Mouse (Mus musculus) neural tube, embryonic 15.5 days (tissue): ENCODE data around the gene Dock8. TPM values are rescaled to one million over a fixed set of nuclear protein-coding genes. Genes with fewer than 3 reads are reported as not detected.

Source experiments
- ATAC-seq: fragments of 200-750 bp; cut with Nextera tagmentation; 2 replicates; pipeline ENCODE4 v1.8.0; 2017; ENCODE audit warnings: mild to moderate bottlenecking, moderate TSS enrichment, moderate library complexity; ENCODE audit not compliant: low FRiP score
- H3K27ac ChIP-seq: fragments of 300-500 bp; sonication (generic); replicated peaks from 2 replicates; pipeline ENCODE4 v1.5.1; 2015; ENCODE audit warnings: mild to moderate bottlenecking, inconsistent platforms
- H3K27me3 ChIP-seq: fragments of 300-500 bp; sonication (generic); replicated peaks from 2 replicates; pipeline ENCODE4 v1.6.1; 2015; ENCODE audit warnings: inconsistent platforms
- H3K36me3 ChIP-seq: fragments of 300-500 bp; sonication (generic); 2 replicates; pipeline ENCODE4 v1.6.1; 2015; ENCODE audit warnings: inconsistent platforms
- H3K4me1 ChIP-seq: fragments of 300-500 bp; sonication (generic); 2 replicates; pipeline ENCODE4 v1.6.1; 2015; ENCODE audit warnings: inconsistent platforms
- H3K4me2 ChIP-seq: fragments of 300-500 bp; sonication (generic); 2 replicates; pipeline ENCODE4 v1.6.1; 2015; ENCODE audit warnings: inconsistent platforms, mild to moderate bottlenecking, moderate library complexity
- H3K4me3 ChIP-seq: fragments of 300-500 bp; sonication (generic); replicated peaks from 2 replicates; pipeline ENCODE4 v1.5.1; 2015; ENCODE audit warnings: mild to moderate bottlenecking, inconsistent platforms
- H3K9ac ChIP-seq: fragments of 300-500 bp; sonication (generic); replicated peaks from 2 replicates; pipeline ENCODE4 v1.6.1; 2015; ENCODE audit warnings: mild to moderate bottlenecking, inconsistent platforms
- H3K9me3 ChIP-seq: fragments of 300-500 bp; sonication (generic); replicated peaks from 2 replicates; pipeline ENCODE4 v1.6.1; 2016; ENCODE audit warnings: inconsistent platforms
- WGBS: fragments of 180-500 bp; shearing (Covaris S2); methylation state at CpG from one replicate; pipeline ENCODE4 v1.1.7; 2015; ENCODE audit warnings: mixed read lengths; 5-methylcytosine and 5-hydroxymethylcytosine counted together
- polyA plus RNA-seq: library from polyadenylated mRNA; unstranded; fragments of >200 nt; fragmentation: Nextera tagmentation; extraction: Ambion mirVana; gene quantifications from 2 replicates; pipeline ENCODE4 v1.2.1, GENCODE M21; 2015

Dock8 gene
- polyA plus RNA-seq, 1 experiment from 2014 or later = 1.2 TPM

GRCm38 (mm10) chr19:25097951-25098350 lies 98.6 kb downstream of the Dock8 start:
- H3K9me3 ChIP-seq = no peaks in the 10 kb centered on the region
- no peaks in the 10 kb centered on the region for H3K4me1 ChIP-seq
- no peak overlapping the region for H3K4me2 ChIP-seq
- H3K4me3 ChIP-seq = no peak overlapping the region
- no peak for ATAC-seq
- WGBS = 85% methylated on average over 3 of the region's 3 CpGs
- no peak overlapping the region for H3K27ac ChIP-seq
- H3K9ac ChIP-seq = no peak overlapping the region
- no peaks in the 10 kb centered on the region for H3K36me3 ChIP-seq
- H3K27me3 ChIP-seq = no peaks in the 10 kb centered on the region

GRCm38 (mm10) chr19:25098941-25099340 lies 99.6 kb downstream of the Dock8 start:
- Histone ChIP-seq H3K4me3 (no peak overlapping the region), H3K4me2 (no peak overlapping the region), H3K27me3 (no peaks in the 10 kb centered on the region), H3K27ac (no peak overlapping the region), H3K9me3 (no peaks in the 10 kb centered on the region), H3K36me3 (no peaks in the 10 kb centered on the region), H3K9ac (no peak overlapping the region), H3K4me1 (no peaks in the 10 kb centered on the region)
- no peak for ATAC-seq
- 87% methylated on average over 4 of the region's 4 CpGs for WGBS

GRCm38 (mm10) chr19:25105682-25106081 lies 106.3 kb downstream of the Dock8 start:
- no peak overlapping the region for H3K9ac ChIP-seq
- no peaks in the 10 kb centered on the region for H3K9me3 ChIP-seq
- H3K36me3 ChIP-seq = no peaks in the 10 kb centered on the region
- no peak overlapping the region for H3K27ac ChIP-seq
- no peak for ATAC-seq
- WGBS = 47% methylated on average over 9 of the region's 9 CpGs
- no peaks in the 10 kb centered on the region for H3K27me3 ChIP-seq
- no peak overlapping the region for H3K4me3 ChIP-seq
- no peaks in the 10 kb centered on the region for H3K4me1 ChIP-seq
- H3K4me2 ChIP-seq = no peak overlapping the region

- no peak overlapping the region for H3K4me2 ChIP-seq
- no peak for ATAC-seq
- no peaks in the 10 kb centered on the region for H3K9me3 ChIP-seq
- no peak overlapping the region for H3K4me3 ChIP-seq
- no peaks in the 10 kb centered on the region for H3K27me3 ChIP-seq
- no peaks in the 10 kb centered on the region for H3K36me3 ChIP-seq
- H3K27ac ChIP-seq = no peak overlapping the region
- no peak overlapping the region for H3K9ac ChIP-seq
- H3K4me1 ChIP-seq = no peaks in the 10 kb centered on the region
- WGBS = 92% methylated on average over 8 of the region's 8 CpGs
These were observed 107.0 kb downstream of the Dock8 start for GRCm38 (mm10) chr19:25106315-25106714.

GRCm38 (mm10) chr19:25107417-25107816 lies 108.1 kb downstream of the Dock8 start:
- Histone ChIP-seq H3K9ac (no peak overlapping the region), H3K27me3 (no peaks in the 10 kb centered on the region), H3K4me3 (no peak overlapping the region), H3K27ac (no peak overlapping the region), H3K4me2 (peak overlapping the region; percentile 27; the same call in 1 of the 2 replicates), H3K9me3 (no peaks in the 10 kb centered on the region), H3K4me1 (no peaks in the 10 kb centered on the region), H3K36me3 (no peaks in the 10 kb centered on the region)
- WGBS = 34% methylated on average over 4 of the region's 4 CpGs
- ATAC-seq = no peak

GRCm38 (mm10) chr19:25111591-25112233 lies 112.4 kb downstream of the Dock8 start:
- ATAC-seq = no peak
- H3K27ac ChIP-seq = no peak overlapping the region
- 72% methylated on average over 18 of the region's 18 CpGs for WGBS
- no peaks in the 10 kb centered on the region for H3K4me1 ChIP-seq
- no peak overlapping the region for H3K4me2 ChIP-seq
- H3K4me3 ChIP-seq = no peak overlapping the region
- H3K27me3 ChIP-seq = no peaks in the 10 kb centered on the region
- no peak overlapping the region for H3K9ac ChIP-seq
- H3K9me3 ChIP-seq = no peaks in the 10 kb centered on the region
- no peaks in the 10 kb centered on the region for H3K36me3 ChIP-seq

- WGBS = 67% methylated on average over 2 of the region's 2 CpGs
- Histone ChIP-seq H3K9me3 (no peaks in the 10 kb centered on the region), H3K27me3 (no peaks in the 10 kb centered on the region), H3K27ac (no peak overlapping the region), H3K4me2 (no peak overlapping the region), H3K9ac (no peak overlapping the region), H3K4me1 (no peaks in the 10 kb centered on the region), H3K36me3 (no peaks in the 10 kb centered on the region), H3K4me3 (no peak overlapping the region)
- no peak for ATAC-seq
These were observed 117.6 kb downstream of the Dock8 start for GRCm38 (mm10) chr19:25116981-25117380.

GRCm38 (mm10) chr19:25122417-25122816 lies 123.1 kb downstream of the Dock8 start:
- peaks cover 11% of the 10 kb centered on the region for H3K4me1 ChIP-seq
- H3K27ac ChIP-seq = no peak overlapping the region
- H3K9me3 ChIP-seq = no peaks in the 10 kb centered on the region
- ATAC-seq = no peak
- H3K36me3 ChIP-seq = no peaks in the 10 kb centered on the region
- H3K4me2 ChIP-seq = no peak overlapping the region
- H3K27me3 ChIP-seq = no peaks in the 10 kb centered on the region
- H3K4me3 ChIP-seq = no peak overlapping the region
- 48% methylated on average over 8 of the region's 8 CpGs for WGBS
- no peak overlapping the region for H3K9ac ChIP-seq

- Histone ChIP-seq H3K27me3 (no peaks in the 10 kb centered on the region), H3K4me1 (peaks cover 11% of the 10 kb centered on the region), H3K27ac (0 out of 2 replicates have a peak overlapping the region, but pooled peaks have one; percentile 15), H3K4me3 (no peak overlapping the region), H3K9ac (no peak overlapping the region), H3K9me3 (no peaks in the 10 kb centered on the region), H3K36me3 (no peaks in the 10 kb centered on the region), H3K4me2 (peak overlapping the region; percentile 35)
- ATAC-seq = no peak
- WGBS = 37% methylated on average over 13 of the region's 13 CpGs
These were observed 123.7 kb downstream of the Dock8 start for GRCm38 (mm10) chr19:25123031-25123430.

- Histone ChIP-seq H3K4me1 (peaks cover 11% of the 10 kb centered on the region), H3K9me3 (no peaks in the 10 kb centered on the region), H3K36me3 (no peaks in the 10 kb centered on the region), H3K27me3 (no peaks in the 10 kb centered on the region), H3K4me3 (no peak overlapping the region), H3K4me2 (peak overlapping the region; percentile 35; the same call in 1 of the 2 replicates), H3K9ac (no peak overlapping the region), H3K27ac (0 out of 2 replicates have a peak overlapping the region, but pooled peaks have one; percentile 15)
- ATAC-seq = no peak
- WGBS = 92% methylated on average over 5 of the region's 5 CpGs
These were observed 124.1 kb downstream of the Dock8 start for GRCm38 (mm10) chr19:25123461-25123860.

GRCm38 (mm10) chr19:25132322-25132721 lies 133.0 kb downstream of the Dock8 start:
- H3K4me1 ChIP-seq = no peaks in the 10 kb centered on the region
- H3K4me2 ChIP-seq = no peak overlapping the region
- H3K27ac ChIP-seq = no peak overlapping the region
- no peak for ATAC-seq
- no peak overlapping the region for H3K4me3 ChIP-seq
- no peaks in the 10 kb centered on the region for H3K9me3 ChIP-seq
- H3K36me3 ChIP-seq = no peaks in the 10 kb centered on the region
- WGBS = 13% methylated on average over 4 of the region's 4 CpGs
- no peak overlapping the region for H3K9ac ChIP-seq
- H3K27me3 ChIP-seq = no peaks in the 10 kb centered on the region

- Histone ChIP-seq H3K27ac (no peak overlapping the region), H3K4me3 (no peak overlapping the region), H3K27me3 (no peaks in the 10 kb centered on the region), H3K4me2 (no peak overlapping the region), H3K4me1 (no peaks in the 10 kb centered on the region), H3K9me3 (no peaks in the 10 kb centered on the region), H3K9ac (no peak overlapping the region), H3K36me3 (no peaks in the 10 kb centered on the region)
- ATAC-seq = no peak
- WGBS = 90% methylated on average over 2 of the region's 2 CpGs
These were observed 134.6 kb downstream of the Dock8 start for GRCm38 (mm10) chr19:25133959-25134358.
